Mouse (Mus musculus): ENCODE measurements around the gene Galnt10.

GRCm38 (mm10) chr11:57779824-57780223 lies 134.6 kb downstream of the Galnt10 start:
- TF ChIP-seq CTCF (IDR thresholded peaks at IDR 0.05; ENCODE audit: extremely low read depth, insufficient read length, insufficient replicate concordance, low read depth, low read length) (no peak), POLR2A (IDR thresholded peaks at IDR 0.05; ENCODE audit: low read depth, low read length) (no peak)
